Mouse (Mus musculus) embryonic fibroblast, embryonic 13.5 days (primary cell): Measurements from ENCODE around the gene Morn5.

Experiments
- CTCF ChIP-seq: IDR thresholded peaks from 2 replicates; pipeline ENCODE4 v1.5.1; 2011; ENCODE audit warnings: mild to moderate bottlenecking, control low read depth, low read length, moderate library complexity, borderline replicate concordance; ENCODE audit not compliant: insufficient read depth
- POLR2A ChIP-seq: IDR thresholded peaks from 2 replicates; pipeline ENCODE4 v1.6.1; 2011; ENCODE audit warnings: low read depth, mild to moderate bottlenecking, control low read depth, low read length, moderate library complexity

- TF ChIP-seq CTCF, result no peak
- TF ChIP-seq POLR2A, result no peak
Measured at GRCm38 (mm10) chr2:36013010-36013409, 36.2 kb upstream of the Morn5 start.
